Mouse (Mus musculus) megakaryocyte, adult 5-6 weeks (primary cell): Measurements from ENCODE around the gene Rxfp1. TPM values are rescaled to one million over a fixed set of nuclear protein-coding genes. Genes with fewer than 3 reads are reported as not detected.

Source experiments
- ATAC-seq: 2 replicates; pipeline ENCODE4 v1.8.0; 2016; ENCODE audit warnings: mild to moderate bottlenecking, inconsistent platforms; ENCODE audit not compliant: poor library complexity, severe bottlenecking
- total RNA-seq, 2 experiments: library from RNA; stranded (forward) in 1 of 2; stranded (reverse) in 1 of 2; fragments of 153-499, 151-499 nt in 1 of 2; fragments of 221-1000, 200-1000 nt in 1 of 2; gene quantifications; 2 replicates each; pipeline versions ENCODE4 v1.2.3 to v1.2.4; 2015 to 2017

Rxfp1 gene
- total RNA-seq, 2 experiments from 2014 or later, result 0.04 TPM; not detected in 1

- peak; percentile 47; the same call in 1 of the 2 replicates for ATAC-seq
These were observed 64.6 kb downstream of the Rxfp1 start for GRCm38 (mm10) chr3:79673082-79673481.

- ATAC-seq, result no peak
These were observed 65.5 kb downstream of the Rxfp1 start for GRCm38 (mm10) chr3:79672188-79672587.

- ATAC-seq, result no peak
These were observed 67.1 kb downstream of the Rxfp1 start for GRCm38 (mm10) chr3:79670556-79670955.

GRCm38 (mm10) chr3:79664787-79665408, 72.8 kb downstream of the Rxfp1 start:
- ATAC-seq, result peak; percentile 77

- no peak for ATAC-seq
These were observed 81.0 kb downstream of the Rxfp1 start for GRCm38 (mm10) chr3:79656682-79657081.

GRCm38 (mm10) chr3:79652129-79652528, 85.6 kb downstream of the Rxfp1 start:
- no peak for ATAC-seq

- peak; percentile 27 for ATAC-seq
These were observed 108.3 kb downstream of the Rxfp1 start, which contains the start of gene Etfdh for GRCm38 (mm10) chr3:79629416-79629730. Etfdh (minus strand) TSS chr3:79629500.

GRCm38 (mm10) chr3:79628561-79629415, 108.9 kb downstream of the Rxfp1 start, which contains the start of gene 4930579G24Rik:
4930579G24Rik (plus strand) TSS chr3:79629079.
- peak; percentile 91 for ATAC-seq

GRCm38 (mm10) chr3:79628182-79628560, 109.5 kb downstream of the Rxfp1 start:
- ATAC-seq, result peak; percentile 9

GRCm38 (mm10) chr3:79627484-79628181, 110.0 kb downstream of the Rxfp1 start:
- ATAC-seq, result no peak

- ATAC-seq, result no peak
These were observed 127.8 kb downstream of the Rxfp1 start for GRCm38 (mm10) chr3:79609886-79610285.

GRCm38 (mm10) chr3:79595468-79595867, 142.2 kb downstream of the Rxfp1 start:
- no peak for ATAC-seq

- ATAC-seq, result no peak
These were observed 145.7 kb downstream of the Rxfp1 start for GRCm38 (mm10) chr3:79591793-79592471.

Other genes starting within 250 kb of the Rxfp1 start
- gene Fnip2, start 170.1 kb downstream of the Rxfp1 start, total RNA-seq (2015), result 17.9 and 21.3 TPM in 2 replicates
- gene Fnip2, start 170.1 kb downstream of the Rxfp1 start, total RNA-seq (2017), result 16.4 and 17.1 TPM in 2 replicates
- 61.9 and 62.0 TPM in 2 replicates for gene Ppid, start 146.5 kb downstream of the Rxfp1 start, total RNA-seq (2015)
- gene Ppid, start 146.5 kb downstream of the Rxfp1 start, total RNA-seq (2017), result 80.3 and 85.5 TPM in 2 replicates
- gene 4930579G24Rik, start 108.8 kb downstream of the Rxfp1 start, total RNA-seq (2015), result 31.1 and 39.0 TPM in 2 replicates
- 11.8 and 16.7 TPM in 2 replicates for gene 4930579G24Rik, start 108.8 kb downstream of the Rxfp1 start, total RNA-seq (2017)
- 28.4 and 34.4 TPM in 2 replicates for gene Etfdh, start 108.4 kb downstream of the Rxfp1 start, total RNA-seq (2015)
- gene Etfdh, start 108.4 kb downstream of the Rxfp1 start, total RNA-seq (2017), result 49.6 and 56.6 TPM in 2 replicates
- 1.9 and 2.7 TPM in 2 replicates for gene Tmem144, start 114.9 kb upstream of the Rxfp1 start, total RNA-seq (2015)
- 1.2 and 1.5 TPM in 2 replicates for gene Tmem144, start 114.9 kb upstream of the Rxfp1 start, total RNA-seq (2017)
- 0.40 and 0.55 TPM in 2 replicates for gene Fam198b, start 146.7 kb upstream of the Rxfp1 start, total RNA-seq (2015)
- gene Fam198b, start 146.7 kb upstream of the Rxfp1 start, total RNA-seq (2017), result 0.73 and 1.0 TPM in 2 replicates